Mouse (Mus musculus) spleen, adult 2 months (tissue): ENCODE data around the gene Rab42.

ENCODE experiments used
- CTCF ChIP-seq: fragments of 200-500 bp; IDR thresholded peaks from 2 replicates; pipeline ENCODE4 v1.5.1; 2011; ENCODE audit warnings: mild to moderate bottlenecking, inconsistent platforms; ENCODE audit not compliant: insufficient read depth, insufficient read length, insufficient replicate concordance; ENCODE audit errors: extremely low read depth
- POLR2A ChIP-seq: fragments of 200-500 bp; IDR thresholded peaks from 2 replicates; pipeline ENCODE4 v1.6.1; 2011; ENCODE audit warnings: low read depth, low read length, inconsistent platforms

DNA sequence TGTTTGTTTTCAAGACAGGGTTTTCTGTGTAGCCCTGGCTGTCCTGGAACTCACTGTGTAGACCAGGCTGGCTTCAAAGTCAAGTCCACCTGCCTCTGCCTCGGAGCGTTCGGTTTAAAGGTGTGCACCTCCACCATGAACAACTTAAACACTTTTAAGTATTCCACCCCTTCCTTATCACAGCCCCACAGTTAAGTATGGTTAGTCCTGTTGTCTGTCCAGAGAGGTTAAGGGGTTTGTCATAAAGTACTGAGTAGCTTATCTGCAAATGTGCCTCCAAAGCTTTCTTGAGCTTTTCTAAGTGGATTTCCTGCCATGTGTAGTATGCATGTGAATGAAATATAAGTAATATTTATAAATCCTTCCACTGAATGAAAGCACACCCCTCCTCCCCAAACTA, 27.2 kb downstream of the Rab42 start:
- TF ChIP-seq POLR2A: no peak
- TF ChIP-seq CTCF: no peak
